20 mouse cellular contexts compared by ENCODE assay signal in the genomic region with DNA sequence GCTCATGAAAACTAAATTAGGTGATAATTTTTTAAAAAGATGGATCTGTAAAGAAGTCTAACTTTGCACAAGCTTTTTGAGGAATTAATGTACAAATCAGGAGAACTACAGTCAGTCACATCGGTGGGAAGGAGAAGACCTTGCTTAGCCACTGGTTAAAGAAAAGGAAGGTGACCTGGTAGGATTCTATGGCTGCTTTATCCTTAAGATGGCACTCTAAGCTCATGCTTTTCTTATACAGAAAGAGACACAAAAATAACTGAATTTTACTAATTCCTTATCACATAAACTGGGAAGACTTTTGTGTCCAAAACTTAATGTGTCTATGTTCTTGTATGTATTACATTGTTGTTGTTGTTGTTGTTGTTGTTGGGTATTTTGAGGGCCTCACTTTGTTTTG. TPM values are rescaled to one million over a fixed set of nuclear protein-coding genes. Genes with fewer than 3 reads are reported as not detected.
A peak's percentile ranks its signal among the peaks of the same experiment; 100 is the strongest.
DNase-seq lines count a peak whose midpoint lies in the region; ATAC-seq and TF ChIP-seq lines count a peak whose summit lies in the region.
"Had no signal": no experiment of that assay in that cellular context is flagged by ENCODE, and none has a peak within 500 bp of the region (broad histone marks: within the 10 kb centered on the region; RNA-seq: fewer than 3 reads in every experiment).

No protein-coding gene starts in this region.

- no peak overlapping the region for H3K4me2 ChIP-seq in lung, postnatal 0 days (replicated peaks; ENCODE audit: low read depth, low read length)
- H3K4me2 ChIP-seq: embryonic facial prominence, embryonic 13.5 days; forebrain, embryonic 15.5 days; heart, embryonic 11.5 days; hindbrain, embryonic 12.5 days; kidney, embryonic 15.5 days; limb, embryonic 15.5 days; liver, embryonic 15.5 days had no signal

- H3K27me3 ChIP-seq in heart, adult 2 months (ENCODE audit: control insufficient read depth, insufficient read depth, low read length) = no peaks in the 10 kb centered on the region
- H3K27me3 ChIP-seq in lung, postnatal 0 days (replicated peaks; ENCODE audit: insufficient read depth, low read length) = no peaks in the 10 kb centered on the region
- H3K27me3 ChIP-seq: embryonic facial prominence, embryonic 13.5 days; forebrain, embryonic 15.5 days; hindbrain, embryonic 12.5 days; kidney, embryonic 15.5 days; limb, embryonic 15.5 days; liver, embryonic 15.5 days had no signal

- intact Hi-C loops in heart, adult 2 months (cut with DNase I) = loop anchor here (2.0 kb wide), 1 partner anchor 226 kb away; no protein-coding TSS in a partner anchor

- TF ChIP-seq EP300 in heart, adult 2 months (IDR thresholded peaks at IDR 0.05; ENCODE audit: insufficient read depth, low read depth, low read length) = no peak
- no peak for TF ChIP-seq EP300 in lung, postnatal 0 days (IDR thresholded peaks at IDR 0.05)

- peak; percentile 28 for TF ChIP-seq CTCF in heart, adult 2 months (IDR thresholded peaks at IDR 0.05)
- TF ChIP-seq CTCF in lung, postnatal 0 days (IDR thresholded peaks at IDR 0.05) = peak; percentile 22

- H3K9me3 ChIP-seq in lung, postnatal 0 days (ENCODE audit: low read length) = no peaks in the 10 kb centered on the region
- H3K9me3 ChIP-seq: embryonic facial prominence, embryonic 13.5 days; forebrain, embryonic 15.5 days; hindbrain, embryonic 12.5 days; kidney, embryonic 15.5 days; limb, embryonic 15.5 days; liver, embryonic 15.5 days had no signal

- H3K4me3 ChIP-seq in heart, adult 2 months = no peak overlapping the region
- no peak overlapping the region for H3K4me3 ChIP-seq in lung, postnatal 0 days (ENCODE audit: low read depth, low read length)
- H3K4me3 ChIP-seq: embryonic facial prominence, embryonic 13.5 days; forebrain, embryonic 15.5 days; hindbrain, embryonic 12.5 days; kidney, embryonic 15.5 days; limb, embryonic 15.5 days; liver, embryonic 15.5 days had no signal

- H3K79me2 ChIP-seq in heart, adult 2 months (replicated peaks; ENCODE audit: control insufficient read depth, insufficient read depth, low read length) = no peaks in the 10 kb centered on the region

- no peak for ATAC-seq in lung, postnatal 0 days
- ATAC-seq: forebrain, embryonic 15.5 days had no signal

- no peaks in the 10 kb centered on the region for H3K4me1 ChIP-seq in heart, adult 2 months (ENCODE audit: control insufficient read depth, insufficient read depth, low read length)
- no peaks in the 10 kb centered on the region for H3K4me1 ChIP-seq in lung, postnatal 0 days (ENCODE audit: insufficient read depth, low read depth, low read length)
- H3K4me1 ChIP-seq: embryonic facial prominence, embryonic 13.5 days; forebrain, embryonic 15.5 days; hindbrain, embryonic 12.5 days; kidney, embryonic 15.5 days; limb, embryonic 15.5 days; liver, embryonic 15.5 days had no signal

- H3K36me3 ChIP-seq in heart, adult 2 months (ENCODE audit: control insufficient read depth, insufficient read depth, low read length) = no peaks in the 10 kb centered on the region
- no peaks in the 10 kb centered on the region for H3K36me3 ChIP-seq in lung, postnatal 0 days (ENCODE audit: insufficient read depth, low read length)
- H3K36me3 ChIP-seq: embryonic facial prominence, embryonic 13.5 days; forebrain, embryonic 15.5 days; hindbrain, embryonic 12.5 days; kidney, embryonic 15.5 days; limb, embryonic 15.5 days; liver, embryonic 15.5 days had no signal

- H3K9ac ChIP-seq in heart, adult 2 months (ENCODE audit: low read depth, low read length) = no peak overlapping the region
- no peak overlapping the region for H3K9ac ChIP-seq in lung, postnatal 0 days (replicated peaks; ENCODE audit: low read depth)
- H3K9ac ChIP-seq: embryonic facial prominence, embryonic 13.5 days; forebrain, embryonic 15.5 days; hindbrain, embryonic 12.5 days; kidney, embryonic 15.5 days; limb, embryonic 15.5 days; liver, embryonic 15.5 days had no signal

- TF ChIP-seq POLR2A in heart, adult 2 months (IDR thresholded peaks at IDR 0.05; ENCODE audit: insufficient read depth, low read depth, low read length) = no peak

- H3K27ac ChIP-seq in heart, adult 2 months = no peak overlapping the region
- no peak overlapping the region for H3K27ac ChIP-seq in lung, postnatal 0 days (ENCODE audit: low read length)
- H3K27ac ChIP-seq: embryonic facial prominence, embryonic 13.5 days; forebrain, embryonic 15.5 days; hindbrain, embryonic 12.5 days; kidney, embryonic 15.5 days; limb, embryonic 15.5 days; liver, embryonic 15.5 days had no signal

- 74% methylated on average over 1 of the region's 1 CpGs for WGBS in heart, adult 2 months
- WGBS in lung, postnatal 0 days = 72% methylated on average over 1 of the region's 1 CpGs

- DNase-seq in heart, adult 2 months = no peak
- DNase-seq in heart, adult 18-20 months = no peak
- DNase-seq in lung, postnatal 0 days (ENCODE audit: low spot score) = no peak
- DNase-seq in lung, adult 18-20 months = no peak
- peak; percentile 49 for DNase-seq in brain, adult 2 months (ENCODE audit: low read depth, low spot score)
- DNase-seq in right cerebral cortex, postnatal 10 days (ENCODE audit: low spot score in 2 of 2) = no peak
- no peak for DNase-seq in kidney, adult 9 months
- DNase-seq: adrenal gland, postnatal 36 days; cerebellum, adult 8-10 months; heart, postnatal 10 days; layer of hippocampus, postnatal 36 days; lung, postnatal 4 days; thymus, postnatal 4 days had no signal

RNA-seq across cellular contexts. Expression of gene Smc5, which starts 25.2 kb away (rescaled TPM):
- total RNA-seq in heart, adult 2 months (2021) = 10 to 100 TPM; 20.2 to 21.3 TPM
- 3.7 and 7.8 TPM in 2 replicates for polyA plus RNA-seq in heart, adult 2 months (2012; rRNA removed)
- 10 to 100 TPM; 19.3 to 19.5 TPM for total RNA-seq in heart, adult 18-20 months (2021)
- 12.9 and 14.1 TPM in 2 replicates for polyA plus RNA-seq in lung, postnatal 0 days (2015; fragmentation: Nextera tagmentation; extraction: Ambion mirVana)
